Mouse (Mus musculus): ENCODE results near the gene Zfp963. TPM values are rescaled to one million over a fixed set of nuclear protein-coding genes. Genes with fewer than 3 reads are reported as not detected.
"Not testable (repeated sequence)": the region's sequence is repeated elsewhere in the genome, so short reads cannot be mapped to it uniquely, and the experiment has no call there.

The Zfp963 gene
- polyA plus RNA-seq, 1 experiment from 2014 or later, result 5.9 TPM

DNA sequence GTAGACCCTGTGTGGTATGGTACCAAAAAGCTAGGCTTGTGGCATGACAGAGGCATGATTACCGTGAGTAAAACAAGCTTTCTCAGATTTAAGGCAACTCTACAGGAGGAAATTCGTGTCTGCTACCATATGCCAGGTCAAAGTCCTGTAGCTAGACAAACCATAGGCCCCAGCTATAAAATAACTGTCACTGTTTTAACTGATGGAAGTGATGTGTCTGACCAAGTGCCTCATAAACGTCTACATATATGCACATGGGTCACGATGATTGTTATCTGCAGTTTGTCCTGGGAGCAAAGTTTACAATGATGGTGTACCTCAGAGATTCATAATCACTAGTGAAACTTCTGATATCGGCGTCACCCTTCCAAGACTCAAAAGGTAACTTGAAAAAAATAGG is 9.0 kb downstream of the Zfp963 start:
- H3K4me2 ChIP-seq, result no peak overlapping the region
- H3K9me3 ChIP-seq, result no peaks in the 10 kb centered on the region
- no peaks in the 10 kb centered on the region for H3K4me1 ChIP-seq (replicated peaks)
- 84% methylated on average over 6 of the region's 6 CpGs for WGBS
- no peaks in the 10 kb centered on the region for H3K27me3 ChIP-seq
- no peak overlapping the region for H3K27ac ChIP-seq
- H3K36me3 ChIP-seq, result peaks cover 31% of the 10 kb centered on the region
- H3K9ac ChIP-seq (replicated peaks), result no peak overlapping the region
- no peak overlapping the region for H3K4me3 ChIP-seq (replicated peaks)
- ATAC-seq (ENCODE audit: insufficient number of reproducible peaks, insufficient read depth, low FRiP score, low TSS enrichment, low read depth), result no peak

DNA sequence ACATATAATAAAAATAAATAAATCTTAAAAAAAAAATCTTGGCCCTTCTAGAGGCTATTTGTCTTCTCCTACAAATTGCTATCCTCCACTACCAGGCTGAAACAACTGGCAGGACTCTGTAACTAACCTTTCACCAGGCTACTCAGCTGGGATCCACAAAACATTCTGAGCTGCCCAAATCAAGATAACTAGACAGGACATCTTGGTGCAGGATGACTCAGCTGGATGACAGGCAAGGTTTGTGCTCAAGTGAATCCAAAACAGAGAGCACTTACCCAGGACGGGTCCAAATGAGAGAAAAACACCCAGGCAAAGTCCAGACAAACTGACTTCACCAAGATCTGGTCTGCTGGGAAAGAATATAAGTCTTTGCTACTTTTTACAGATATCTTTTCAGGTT is 14.3 kb downstream of the Zfp963 start:
- Histone ChIP-seq H3K4me3 (replicated peaks) (no peak overlapping the region), H3K9me3 (peaks cover 6% of the 10 kb centered on the region; the same call in 1 of the 2 replicates), H3K4me1 (replicated peaks) (no peaks in the 10 kb centered on the region), H3K36me3 (no peaks in the 10 kb centered on the region), H3K27ac (no peak overlapping the region), H3K27me3 (no peaks in the 10 kb centered on the region), H3K4me2 (no peak overlapping the region), H3K9ac (replicated peaks) (no peak overlapping the region)
- WGBS, result 79% methylated on average over 1 of the region's 1 CpGs
- ATAC-seq (ENCODE audit: insufficient number of reproducible peaks, insufficient read depth, low FRiP score, low TSS enrichment, low read depth), result no peak

DNA sequence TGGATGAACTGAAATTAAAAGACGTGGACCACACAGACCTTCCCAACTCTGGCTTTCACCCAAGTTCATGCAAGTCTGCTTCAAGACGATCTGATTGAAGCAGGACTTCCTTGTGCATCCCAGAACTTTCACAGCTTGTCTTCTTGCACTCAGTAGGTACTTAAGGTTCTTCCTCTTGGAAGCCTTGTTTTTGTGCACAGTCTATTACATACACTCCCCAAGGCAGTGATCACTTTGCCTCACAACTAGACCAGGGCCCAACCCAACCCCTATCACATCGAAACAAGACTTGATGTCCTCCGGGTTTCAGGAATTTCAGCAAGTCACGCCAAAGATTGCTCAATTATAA is 32.6 kb downstream of the Zfp963 start:
- ATAC-seq (ENCODE audit: insufficient number of reproducible peaks, insufficient read depth, low FRiP score, low TSS enrichment, low read depth), result no peak
- peak overlapping the region; percentile 84 for H3K4me3 ChIP-seq (replicated peaks)

DNA sequence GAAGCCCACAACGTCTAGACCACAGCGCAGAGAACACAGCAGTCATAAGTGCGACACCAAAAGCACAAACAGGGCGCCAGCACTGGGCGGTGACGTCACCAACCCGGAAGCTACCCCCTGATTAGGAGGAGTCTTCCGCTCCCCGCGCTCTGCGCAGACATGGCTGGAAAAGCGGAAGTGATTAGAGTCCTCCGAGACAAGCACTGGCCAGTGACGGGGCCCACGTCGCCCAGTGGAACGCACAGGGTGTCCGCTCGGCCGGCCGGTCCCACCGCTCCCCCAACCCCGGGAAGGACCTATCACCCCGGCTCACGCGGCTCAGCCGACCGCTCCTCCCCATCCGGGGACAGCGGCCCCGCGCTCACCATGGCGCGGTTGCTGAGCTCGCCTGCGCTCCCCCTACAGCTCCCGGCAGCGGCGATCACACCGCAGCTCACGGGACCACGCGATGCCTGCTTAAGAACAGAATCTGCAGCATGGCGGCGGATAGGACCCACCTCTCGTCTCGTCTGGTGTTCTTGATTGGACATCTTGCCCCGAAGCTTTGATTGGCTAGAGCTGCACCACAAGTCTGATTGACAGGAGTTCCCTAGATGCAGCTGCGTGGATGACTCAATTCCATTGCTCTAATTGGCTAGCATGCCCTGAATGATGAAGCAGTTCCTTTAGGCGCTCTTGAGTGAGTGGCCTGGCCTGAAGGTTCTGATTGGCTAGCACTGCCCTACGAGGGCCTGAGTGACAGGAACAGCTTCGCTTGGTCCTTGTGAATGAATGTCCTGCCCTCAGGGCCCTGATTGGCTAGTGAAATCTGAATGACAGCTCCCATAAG is 33.2 kb downstream of the Zfp963 start:
- H3K9ac ChIP-seq (replicated peaks), result peak overlapping the region; percentile 91
- peaks cover 11% of the 10 kb centered on the region for H3K4me1 ChIP-seq (replicated peaks)
- no peaks in the 10 kb centered on the region for H3K9me3 ChIP-seq
- no peaks in the 10 kb centered on the region for H3K27me3 ChIP-seq
- peak overlapping the region; percentile 55 for H3K4me2 ChIP-seq
- peak overlapping the region; percentile 84 for H3K4me3 ChIP-seq (replicated peaks)
- peak overlapping the region; percentile 100 for H3K27ac ChIP-seq
- peaks cover 21% of the 10 kb centered on the region for H3K36me3 ChIP-seq
- under 1% methylated on average over 52 of the region's 52 CpGs for WGBS
- ATAC-seq (ENCODE audit: insufficient number of reproducible peaks, insufficient read depth, low FRiP score, low TSS enrichment, low read depth), result peak; percentile 99

More for the DNA sequence above, 32.6 kb downstream of the Zfp963 start:
- Histone ChIP-seq H3K27me3 (no peaks in the 10 kb centered on the region), H3K9ac (replicated peaks) (no peak overlapping the region), H3K9me3 (no peaks in the 10 kb centered on the region), H3K4me2 (peak overlapping the region; percentile 54), H3K27ac (peak overlapping the region; percentile 71; the same call in 1 of the 2 replicates), H3K4me1 (replicated peaks) (peaks cover 11% of the 10 kb centered on the region), H3K36me3 (peaks cover 17% of the 10 kb centered on the region)
- WGBS, result 44% methylated on average over 5 of the region's 5 CpGs

DNA sequence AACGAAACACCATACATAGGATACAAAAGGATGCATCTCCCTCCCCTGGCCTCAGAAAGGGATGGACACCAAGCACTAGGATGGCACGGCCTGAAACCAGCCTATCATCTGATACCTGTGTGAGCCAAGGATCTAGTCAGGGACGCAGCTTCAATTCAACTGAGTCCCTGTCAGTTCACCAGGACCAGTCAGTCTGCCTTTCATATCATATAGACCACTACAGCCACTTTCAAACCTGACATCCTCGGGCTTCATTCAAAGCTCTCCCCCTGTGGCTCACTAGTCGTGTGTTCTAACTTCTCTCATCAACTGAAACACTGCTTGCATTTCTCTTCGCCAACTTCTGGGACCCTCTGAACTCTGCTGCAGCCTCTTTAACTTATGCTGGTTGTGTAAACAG is 34.4 kb downstream of the Zfp963 start:
- 88% methylated on average over 6 of the region's 6 CpGs for WGBS
- H3K4me2 ChIP-seq, result peak overlapping the region; percentile 55
- no peak overlapping the region; the same call in 1 of the 2 replicates for H3K9ac ChIP-seq (replicated peaks)
- peaks cover 32% of the 10 kb centered on the region for H3K36me3 ChIP-seq
- H3K4me1 ChIP-seq (replicated peaks), result peaks cover 11% of the 10 kb centered on the region
- peak overlapping the region; percentile 84; the same call in 1 of the 2 replicates for H3K4me3 ChIP-seq (replicated peaks)
- no peaks in the 10 kb centered on the region for H3K27me3 ChIP-seq
- no peak overlapping the region for H3K27ac ChIP-seq
- no peaks in the 10 kb centered on the region for H3K9me3 ChIP-seq
- ATAC-seq (ENCODE audit: insufficient number of reproducible peaks, insufficient read depth, low FRiP score, low TSS enrichment, low read depth), result no peak

- peaks cover 11% of the 10 kb centered on the region for H3K4me1 ChIP-seq (replicated peaks)
- no peak for ATAC-seq (ENCODE audit: insufficient number of reproducible peaks, insufficient read depth, low FRiP score, low TSS enrichment, low read depth)
- H3K27ac ChIP-seq, result no peak overlapping the region
- no peak overlapping the region for H3K4me3 ChIP-seq (replicated peaks)
- peaks cover 50% of the 10 kb centered on the region for H3K36me3 ChIP-seq
- H3K27me3 ChIP-seq, result no peaks in the 10 kb centered on the region
- WGBS, result 89% methylated on average over 8 of the region's 8 CpGs
- H3K9me3 ChIP-seq, result no peaks in the 10 kb centered on the region
- H3K9ac ChIP-seq (replicated peaks), result no peak overlapping the region
- H3K4me2 ChIP-seq, result no peak overlapping the region
Observed at GRCm38 (mm10) chr8:69713516-69713915, 36.3 kb downstream of the Zfp963 start.

DNA sequence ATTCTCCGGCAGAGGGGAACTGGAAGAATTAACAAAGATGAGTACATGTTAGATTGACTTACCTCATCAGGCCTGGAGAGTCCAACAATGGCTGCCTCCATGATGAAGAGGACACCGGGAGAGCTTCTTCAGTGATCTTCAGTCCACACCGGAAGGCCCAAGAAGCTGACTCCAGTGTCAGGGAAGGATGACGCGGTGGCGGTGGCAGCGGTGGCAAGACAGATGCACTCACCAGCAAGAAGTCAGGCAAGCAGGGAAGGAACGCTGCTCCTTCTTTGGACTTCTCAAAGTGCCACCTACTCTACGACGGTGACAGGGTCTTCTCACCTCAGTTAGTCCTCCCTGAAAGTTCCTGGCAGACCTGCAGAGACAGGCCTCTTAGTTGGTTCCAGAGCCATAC is 39.1 kb downstream of the Zfp963 start, which contains the start of gene Zfp869:
Gene Zfp869, minus strand, starts transcription at position 101 of the 400 bp plus-strand sequence.
- not testable (repeated sequence) for H3K9ac ChIP-seq (replicated peaks); H3K4me3 ChIP-seq (replicated peaks); H3K27me3 ChIP-seq; H3K4me2 ChIP-seq; H3K27ac ChIP-seq; ATAC-seq (ENCODE audit: insufficient number of reproducible peaks, insufficient read depth, low FRiP score, low TSS enrichment, low read depth)
- H3K4me1 ChIP-seq (replicated peaks), result peaks cover 11% of the 10 kb centered on the region
- WGBS, result 94% methylated on average over 10 of the region's 10 CpGs
- H3K36me3 ChIP-seq, result peaks cover 79% of the 10 kb centered on the region
- H3K9me3 ChIP-seq, result 0 out of 2 replicates have a peak, but pooled peaks cover 10% of the 10 kb centered on the region

- H3K27me3 ChIP-seq, result no peaks in the 10 kb centered on the region
- WGBS, result 76% methylated on average over 6 of the region's 6 CpGs
- H3K36me3 ChIP-seq, result peaks cover 47% of the 10 kb centered on the region
- H3K4me3 ChIP-seq (replicated peaks), result no peak overlapping the region
- no peak overlapping the region for H3K4me2 ChIP-seq
- peaks cover 18% of the 10 kb centered on the region for H3K9me3 ChIP-seq
- H3K4me1 ChIP-seq (replicated peaks), result no peaks in the 10 kb centered on the region
- H3K9ac ChIP-seq (replicated peaks), result no peak overlapping the region
- no peak overlapping the region for H3K27ac ChIP-seq
- ATAC-seq (ENCODE audit: insufficient number of reproducible peaks, insufficient read depth, low FRiP score, low TSS enrichment, low read depth), result no peak
Observed at GRCm38 (mm10) chr8:69701810-69702209, 48.0 kb downstream of the Zfp963 start.

Other genes with a start within 250 kb of the Zfp963 start
- gene Gm7697, start 227.0 kb downstream of the Zfp963 start, polyA plus RNA-seq (2016; fragmentation: Nextera tagmentation; extraction: Ambion mirVana), result not detected in 2 replicates
- 30.7 and 31.1 TPM in 2 replicates for gene Zfp868, start 124.4 kb downstream of the Zfp963 start, polyA plus RNA-seq (2016; fragmentation: Nextera tagmentation; extraction: Ambion mirVana)
- gene Zfp964, start 95.5 kb downstream of the Zfp963 start, polyA plus RNA-seq (2016; fragmentation: Nextera tagmentation; extraction: Ambion mirVana), result 2.9 and 3.6 TPM in 2 replicates
- 32.0 and 32.2 TPM in 2 replicates for gene Zfp869, start 39.2 kb downstream of the Zfp963 start, polyA plus RNA-seq (2016; fragmentation: Nextera tagmentation; extraction: Ambion mirVana)
- not detected in 2 replicates for gene Gm20422, start 24.9 kb upstream of the Zfp963 start, polyA plus RNA-seq (2016; fragmentation: Nextera tagmentation; extraction: Ambion mirVana)
- 53.3 and 57.7 TPM in 2 replicates for gene Atp13a1, start 41.2 kb upstream of the Zfp963 start, polyA plus RNA-seq (2016; fragmentation: Nextera tagmentation; extraction: Ambion mirVana)
- gene Zfp866, start 41.2 kb upstream of the Zfp963 start, polyA plus RNA-seq (2016; fragmentation: Nextera tagmentation; extraction: Ambion mirVana), result 38.1 and 40.3 TPM in 2 replicates
- 5.8 and 7.5 TPM in 2 replicates for gene Gmip, start 58.7 kb upstream of the Zfp963 start, polyA plus RNA-seq (2016; fragmentation: Nextera tagmentation; extraction: Ambion mirVana)
- 0.83 and 1.3 TPM in 2 replicates for gene Lpar2, start 72.5 kb upstream of the Zfp963 start, polyA plus RNA-seq (2016; fragmentation: Nextera tagmentation; extraction: Ambion mirVana)
- gene Pbx4, start 82.5 kb upstream of the Zfp963 start, polyA plus RNA-seq (2016; fragmentation: Nextera tagmentation; extraction: Ambion mirVana), result 7.5 and 10.0 TPM in 2 replicates
- gene Cilp2, start 137.7 kb upstream of the Zfp963 start, polyA plus RNA-seq (2016; fragmentation: Nextera tagmentation; extraction: Ambion mirVana), result 0.78 and 0.79 TPM in 2 replicates
- 6.2 and 7.3 TPM in 2 replicates for gene Tssk6, start 152.2 kb upstream of the Zfp963 start, polyA plus RNA-seq (2016; fragmentation: Nextera tagmentation; extraction: Ambion mirVana)
- gene Ndufa13, start 152.6 kb upstream of the Zfp963 start, polyA plus RNA-seq (2016; fragmentation: Nextera tagmentation; extraction: Ambion mirVana), result 171 and 172 TPM in 2 replicates
- gene Yjefn3, start 152.7 kb upstream of the Zfp963 start, polyA plus RNA-seq (2016; fragmentation: Nextera tagmentation; extraction: Ambion mirVana), result 6.0 and 7.4 TPM in 2 replicates
- 51.3 and 68.4 TPM in 2 replicates for gene Gatad2a, start 246.4 kb upstream of the Zfp963 start, polyA plus RNA-seq (2016; fragmentation: Nextera tagmentation; extraction: Ambion mirVana)

Measured in limb, embryonic 12.5 days (tissue).